Mouse (Mus musculus) ES-Bruce4 (cell line): ENCODE data around the gene Astn2.

Source experiments
- CTCF ChIP-seq: IDR thresholded peaks from one replicate; pipeline ENCODE4 v1.8.1; 2011; ENCODE audit warnings: low read depth, low read length
- EP300 ChIP-seq: IDR thresholded peaks from 2 replicates; pipeline ENCODE4 v1.6.1; 2011; ENCODE audit warnings: low read depth, low read length; ENCODE audit not compliant: insufficient read depth
- POLR2A ChIP-seq: IDR thresholded peaks from one replicate; pipeline ENCODE4 v1.8.1; 2011; ENCODE audit warnings: low read length; ENCODE audit not compliant: insufficient read depth

DNA sequence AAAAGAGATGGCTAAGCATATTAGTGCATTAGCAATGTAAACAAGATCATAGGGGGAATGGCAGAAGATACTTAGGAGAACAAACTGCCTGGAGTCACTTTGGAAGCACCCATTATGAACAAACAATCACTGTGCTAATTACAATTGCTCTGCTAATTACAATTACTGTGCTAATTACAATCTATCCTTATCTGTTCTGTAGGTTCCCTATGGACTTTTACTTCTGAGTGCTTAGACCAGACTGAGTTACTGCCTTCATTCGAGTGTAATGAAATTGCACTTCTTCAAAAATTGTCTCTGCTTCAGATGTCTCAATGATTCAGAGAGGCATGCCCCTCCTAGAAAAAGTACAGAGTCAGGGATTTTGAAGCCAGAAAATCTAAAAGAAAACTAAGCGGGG lies 684.8 kb downstream of the Astn2 start:
- TF ChIP-seq POLR2A (no peak), CTCF (no peak), EP300 (no peak)
